Mouse (Mus musculus): ENCODE measurements around the gene Krtcap2. TPM values are rescaled to one million over a fixed set of nuclear protein-coding genes. Genes with fewer than 3 reads are reported as not detected.

The Krtcap2 gene
- polyA plus RNA-seq, 1 experiment from 2014 or later = 309 TPM

DNA sequence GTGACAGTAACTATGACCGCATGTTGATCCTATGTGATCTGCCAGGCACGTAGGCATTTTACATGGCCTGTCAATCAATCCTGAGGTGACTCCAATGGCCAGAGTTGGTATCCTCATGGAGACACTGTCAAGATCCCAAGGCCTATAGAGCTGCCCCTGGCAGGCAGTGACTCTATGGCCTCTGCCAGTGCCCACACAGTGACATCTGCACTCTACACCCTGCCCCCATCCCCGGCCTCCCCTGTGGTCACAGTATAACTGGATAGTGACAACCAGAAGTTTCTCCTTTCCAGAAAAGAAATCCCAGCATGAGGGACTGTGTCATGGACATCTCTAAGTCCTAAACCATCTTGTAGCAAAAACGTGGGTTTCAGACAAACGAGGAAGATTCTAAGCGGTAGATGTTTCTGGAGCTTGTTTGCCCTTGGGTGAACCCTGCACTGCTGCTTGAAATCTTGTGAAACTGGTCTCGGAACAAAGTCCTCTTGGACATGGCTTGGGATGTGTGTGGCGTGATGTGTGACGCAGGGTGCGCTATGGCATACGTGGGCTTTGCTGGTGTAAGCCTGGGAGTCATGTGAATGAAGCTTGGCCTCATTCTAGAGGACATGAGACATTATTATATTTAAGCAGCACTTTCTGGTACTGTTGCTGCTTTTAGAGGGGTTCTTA, 47.6 kb downstream of the Krtcap2 start:
- Histone ChIP-seq H3K27me3 (replicated peaks; ENCODE audit: insufficient read depth, low read length) (no peaks in the 10 kb centered on the region), H3K36me3 (ENCODE audit: insufficient read depth, low read length) (no peaks in the 10 kb centered on the region), H3K4me3 (ENCODE audit: low read depth, low read length) (no peak overlapping the region), H3K4me2 (replicated peaks; ENCODE audit: low read depth, low read length) (no peak overlapping the region), H3K9me3 (ENCODE audit: low read length) (no peaks in the 10 kb centered on the region), H3K4me1 (ENCODE audit: insufficient read depth, low read depth, low read length) (no peaks in the 10 kb centered on the region), H3K9ac (replicated peaks; ENCODE audit: low read depth) (no peak overlapping the region), H3K27ac (ENCODE audit: low read length) (no peak overlapping the region)
- DNase-seq (ENCODE audit: low spot score) (no peak), ATAC-seq (no peak)
- WGBS = 85% methylated on average over 11 of the region's 11 CpGs
- TF ChIP-seq EP300 (IDR thresholded peaks at IDR 0.05) (no peak), CTCF (IDR thresholded peaks at IDR 0.05) (no peak)

DNA sequence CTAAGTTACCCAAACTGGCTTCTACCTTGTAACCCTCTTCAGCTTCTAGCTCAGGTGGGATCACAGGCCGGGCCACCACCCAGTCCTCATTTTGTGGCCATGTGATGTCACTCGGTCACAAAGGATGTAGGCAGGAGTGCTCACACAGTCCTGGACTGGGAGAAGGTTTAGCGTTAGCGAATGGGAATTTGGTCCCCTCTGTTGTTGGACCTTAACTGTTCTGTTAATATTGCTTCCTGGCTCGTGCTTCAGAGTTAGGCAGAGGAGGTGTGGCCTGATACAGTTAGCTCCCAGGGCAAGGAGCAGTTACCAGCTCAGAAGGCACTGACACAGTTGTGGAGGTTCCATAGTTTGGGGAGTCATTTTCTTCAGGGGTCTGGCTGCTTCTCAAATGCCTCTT, 48.4 kb downstream of the Krtcap2 start:
- Histone ChIP-seq H3K36me3 (ENCODE audit: insufficient read depth, low read length) (no peaks in the 10 kb centered on the region), H3K27me3 (replicated peaks; ENCODE audit: insufficient read depth, low read length) (no peaks in the 10 kb centered on the region), H3K9me3 (ENCODE audit: low read length) (no peaks in the 10 kb centered on the region), H3K27ac (ENCODE audit: low read length) (no peak overlapping the region), H3K4me2 (replicated peaks; ENCODE audit: low read depth, low read length) (no peak overlapping the region), H3K9ac (replicated peaks; ENCODE audit: low read depth) (no peak overlapping the region), H3K4me3 (ENCODE audit: low read depth, low read length) (no peak overlapping the region), H3K4me1 (ENCODE audit: insufficient read depth, low read depth, low read length) (no peaks in the 10 kb centered on the region)
- ATAC-seq (no peak), DNase-seq (ENCODE audit: low spot score) (no peak)
- 74% methylated on average over 5 of the region's 5 CpGs for WGBS
- TF ChIP-seq EP300 (IDR thresholded peaks at IDR 0.05) = no peak
- TF ChIP-seq CTCF (IDR thresholded peaks at IDR 0.05) = no peak

DNA sequence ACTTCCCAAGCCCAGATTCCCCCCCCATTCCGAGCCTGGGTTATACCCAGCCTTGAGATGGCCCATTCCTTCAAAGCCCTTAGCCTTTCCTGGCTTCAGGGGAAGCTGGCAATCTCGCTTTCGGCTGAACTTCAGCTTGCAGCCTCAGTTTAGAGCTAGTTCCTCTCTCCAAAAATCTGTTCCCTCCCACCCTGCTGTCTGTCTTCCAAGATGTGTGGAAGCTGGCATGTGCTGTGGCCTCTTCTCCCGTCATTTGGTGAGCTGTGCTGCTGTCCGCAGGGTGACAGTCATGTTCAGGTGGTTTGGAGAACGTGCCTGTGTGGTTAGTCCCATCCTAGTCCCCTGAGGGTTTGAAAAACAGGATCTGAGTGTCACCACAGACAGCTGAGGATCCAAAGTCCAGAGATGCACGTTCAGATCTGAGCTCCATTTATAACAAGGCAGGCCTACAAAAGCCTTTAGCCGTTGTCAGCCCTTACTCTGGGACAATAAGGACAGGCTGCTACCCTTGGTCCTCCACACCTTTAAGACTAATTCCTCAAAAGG, 50.0 kb downstream of the Krtcap2 start:
- 82% methylated on average over 8 of the region's 8 CpGs for WGBS
- no peak for TF ChIP-seq EP300 (IDR thresholded peaks at IDR 0.05)
- TF ChIP-seq CTCF (IDR thresholded peaks at IDR 0.05) = no peak
- Histone ChIP-seq H3K9ac (replicated peaks; ENCODE audit: low read depth) (no peak overlapping the region), H3K4me1 (ENCODE audit: insufficient read depth, low read depth, low read length) (no peaks in the 10 kb centered on the region), H3K4me3 (ENCODE audit: low read depth, low read length) (no peak overlapping the region), H3K36me3 (ENCODE audit: insufficient read depth, low read length) (no peaks in the 10 kb centered on the region), H3K27ac (ENCODE audit: low read length) (no peak overlapping the region), H3K27me3 (replicated peaks; ENCODE audit: insufficient read depth, low read length) (no peaks in the 10 kb centered on the region), H3K4me2 (replicated peaks; ENCODE audit: low read depth, low read length) (no peak overlapping the region), H3K9me3 (ENCODE audit: low read length) (no peaks in the 10 kb centered on the region)
- no peak for DNase-seq (ENCODE audit: low spot score)
- no peak for ATAC-seq

DNA sequence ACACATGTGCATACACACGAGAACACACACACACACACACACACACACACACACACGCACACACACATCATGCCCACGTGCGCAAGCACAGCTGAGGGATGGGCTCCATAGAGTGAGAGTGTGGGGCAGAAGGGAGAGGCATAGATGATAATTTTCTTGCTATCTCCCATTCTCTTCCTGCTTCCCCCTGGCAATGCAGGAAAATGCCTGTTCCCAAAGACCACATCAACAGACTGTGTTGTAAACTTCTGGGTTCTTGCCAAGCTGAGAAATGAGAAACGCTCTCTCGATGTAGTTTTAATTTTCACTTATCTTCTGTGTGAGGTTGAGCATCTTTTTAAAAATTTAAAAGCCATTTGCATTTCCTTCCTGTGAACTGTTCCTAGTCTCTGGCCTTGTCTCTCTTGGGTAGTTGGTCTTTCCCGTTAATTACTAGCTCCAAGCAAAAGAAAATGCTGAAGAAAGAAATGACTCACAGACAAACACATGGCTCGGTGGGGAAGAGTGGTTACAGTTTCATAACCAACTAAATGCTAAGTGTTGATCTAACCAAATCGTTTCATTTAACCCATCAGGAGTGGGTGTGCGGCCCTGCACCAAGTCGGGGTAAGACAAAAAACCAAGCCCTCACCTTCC, 51.1 kb downstream of the Krtcap2 start:
- peak; percentile 39 for DNase-seq (ENCODE audit: low spot score)
- no peaks in the 10 kb centered on the region for H3K9me3 ChIP-seq (ENCODE audit: low read length)
- no peaks in the 10 kb centered on the region for H3K4me1 ChIP-seq (ENCODE audit: insufficient read depth, low read depth, low read length)
- ATAC-seq = no peak
- 59% methylated on average over 11 of the region's 11 CpGs for WGBS
- no peak overlapping the region for H3K4me2 ChIP-seq (replicated peaks; ENCODE audit: low read depth, low read length)
- no peaks in the 10 kb centered on the region for H3K27me3 ChIP-seq (replicated peaks; ENCODE audit: insufficient read depth, low read length)
- H3K27ac ChIP-seq (ENCODE audit: low read length) = no peak overlapping the region
- no peak for TF ChIP-seq EP300 (IDR thresholded peaks at IDR 0.05)
- no peak overlapping the region for H3K9ac ChIP-seq (replicated peaks; ENCODE audit: low read depth)
- H3K4me3 ChIP-seq (ENCODE audit: low read depth, low read length) = no peak overlapping the region
- no peaks in the 10 kb centered on the region for H3K36me3 ChIP-seq (ENCODE audit: insufficient read depth, low read length)

DNA sequence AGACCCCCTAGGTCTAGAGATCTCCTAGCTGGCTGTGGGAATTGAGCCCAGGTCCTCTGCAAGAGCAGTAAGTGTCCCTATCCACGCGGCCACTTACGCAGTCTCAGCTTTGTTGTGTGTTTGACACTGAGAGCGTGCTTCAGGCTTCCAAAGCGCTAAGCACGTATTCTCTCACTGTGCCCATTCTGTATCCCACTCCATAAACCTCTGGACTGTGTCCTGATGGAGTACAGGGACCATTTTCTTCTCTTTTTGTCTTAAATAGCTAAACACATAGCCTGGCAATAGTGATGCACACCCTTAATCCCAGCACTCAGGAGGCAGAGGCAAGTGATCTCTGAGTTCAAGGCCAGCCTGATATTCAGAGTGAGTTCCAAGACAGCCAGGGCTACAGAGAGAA, 53.1 kb downstream of the Krtcap2 start:
- TF ChIP-seq CTCF (IDR thresholded peaks at IDR 0.05) = no peak
- TF ChIP-seq EP300 (IDR thresholded peaks at IDR 0.05) = no peak
- H3K4me2 ChIP-seq (replicated peaks; ENCODE audit: low read depth, low read length) = 0 out of 2 replicates have a peak overlapping the region, but pooled peaks have one; percentile 27
- H3K36me3 ChIP-seq (ENCODE audit: insufficient read depth, low read length) = no peaks in the 10 kb centered on the region
- H3K4me3 ChIP-seq (ENCODE audit: low read depth, low read length) = no peak overlapping the region
- DNase-seq (ENCODE audit: low spot score) = no peak
- 79% methylated on average over 6 of the region's 6 CpGs for WGBS
- no peak overlapping the region for H3K9ac ChIP-seq (replicated peaks; ENCODE audit: low read depth)
- no peaks in the 10 kb centered on the region for H3K27me3 ChIP-seq (replicated peaks; ENCODE audit: insufficient read depth, low read length)
- no peak overlapping the region for H3K27ac ChIP-seq (ENCODE audit: low read length)
- H3K9me3 ChIP-seq (ENCODE audit: low read length) = no peaks in the 10 kb centered on the region
- H3K4me1 ChIP-seq (ENCODE audit: insufficient read depth, low read depth, low read length) = no peaks in the 10 kb centered on the region
- no peak for ATAC-seq

DNA sequence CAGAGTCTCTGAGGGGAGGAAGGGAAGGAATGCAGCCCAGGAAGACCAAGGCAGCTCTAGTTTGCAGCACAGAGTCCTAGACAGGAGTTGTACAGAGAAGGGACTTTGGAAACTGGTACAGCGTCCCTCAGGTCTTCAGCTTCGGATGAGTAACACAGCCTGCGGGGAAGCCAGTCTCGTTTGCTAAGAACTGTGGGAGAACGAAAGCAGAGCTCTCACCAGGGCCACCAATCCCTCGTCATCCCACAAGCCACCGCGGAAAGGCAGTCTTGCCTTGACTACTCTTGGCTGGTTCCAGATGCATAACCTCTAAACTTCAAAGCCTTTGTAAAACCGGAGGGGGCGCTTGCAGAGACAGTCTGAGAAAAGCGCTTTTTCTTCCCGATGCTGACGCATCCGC, 53.7 kb downstream of the Krtcap2 start:
- ATAC-seq (peak; percentile 44), DNase-seq (ENCODE audit: low spot score) (peak; percentile 39)
- H3K27me3 ChIP-seq (replicated peaks; ENCODE audit: insufficient read depth, low read length) = no peaks in the 10 kb centered on the region
- no peaks in the 10 kb centered on the region for H3K4me1 ChIP-seq (ENCODE audit: insufficient read depth, low read depth, low read length)
- H3K9me3 ChIP-seq (ENCODE audit: low read length) = no peaks in the 10 kb centered on the region
- H3K4me3 ChIP-seq (ENCODE audit: low read depth, low read length) = peak overlapping the region; percentile 3; the same call in 1 of the 2 replicates
- peak; percentile 19; the same call in 1 of the 2 replicates for TF ChIP-seq CTCF (IDR thresholded peaks at IDR 0.05)
- TF ChIP-seq EP300 (IDR thresholded peaks at IDR 0.05) = no peak
- WGBS = 3% methylated on average over 14 of the region's 14 CpGs
- H3K4me2 ChIP-seq (replicated peaks; ENCODE audit: low read depth, low read length) = peak overlapping the region; percentile 27
- no peaks in the 10 kb centered on the region for H3K36me3 ChIP-seq (ENCODE audit: insufficient read depth, low read length)
- H3K9ac ChIP-seq (replicated peaks; ENCODE audit: low read depth) = no peak overlapping the region; the same call in 1 of the 2 replicates
- no peak overlapping the region for H3K27ac ChIP-seq (ENCODE audit: low read length)

MicroRNAs within 50 kb of the gene (microRNA counts, 519-probe panel; counts per million panel counts)
- microRNA mmu-miR-92b = not detected

Small RNAs within 50 kb of the gene (microRNA-seq; reads per million reads assigned to microRNA genes)
- 1,088 reads per million, percentile 75 among the genes with 10 or more reads in this experiment for gene Mir92b

Other genes starting within 250 kb of the Krtcap2 start
- gene Rusc1, start 152.7 kb upstream of the Krtcap2 start, polyA plus RNA-seq (2015; fragmentation: Nextera tagmentation; extraction: Ambion mirVana) = 16.0 and 17.9 TPM in 2 replicates
- not detected in 2 replicates for gene Gm43738, start 144.9 kb upstream of the Krtcap2 start, polyA plus RNA-seq (2015; fragmentation: Nextera tagmentation; extraction: Ambion mirVana)
- gene Fdps, start 144.0 kb upstream of the Krtcap2 start, polyA plus RNA-seq (2015; fragmentation: Nextera tagmentation; extraction: Ambion mirVana) = 185 and 199 TPM in 2 replicates
- 0.14 and 0.32 TPM in 2 replicates for gene Pklr, start 109.8 kb upstream of the Krtcap2 start, polyA plus RNA-seq (2015; fragmentation: Nextera tagmentation; extraction: Ambion mirVana)
- 0.19 and 0.31 TPM in 2 replicates for gene Hcn3, start 85.8 kb upstream of the Krtcap2 start, polyA plus RNA-seq (2015; fragmentation: Nextera tagmentation; extraction: Ambion mirVana)
- 16.2 and 17.7 TPM in 2 replicates for gene Clk2, start 81.2 kb upstream of the Krtcap2 start, polyA plus RNA-seq (2015; fragmentation: Nextera tagmentation; extraction: Ambion mirVana)
- gene Scamp3, start 68.5 kb upstream of the Krtcap2 start, polyA plus RNA-seq (2015; fragmentation: Nextera tagmentation; extraction: Ambion mirVana) = 89.6 and 94.2 TPM in 2 replicates
- gene Fam189b, start 62.8 kb upstream of the Krtcap2 start, polyA plus RNA-seq (2015; fragmentation: Nextera tagmentation; extraction: Ambion mirVana) = 6.6 and 8.4 TPM in 2 replicates
- 44.4 and 46.5 TPM in 2 replicates for gene Gba, start 43.0 kb upstream of the Krtcap2 start, polyA plus RNA-seq (2015; fragmentation: Nextera tagmentation; extraction: Ambion mirVana)
- gene Thbs3, start 30.8 kb upstream of the Krtcap2 start, polyA plus RNA-seq (2015; fragmentation: Nextera tagmentation; extraction: Ambion mirVana) = 77.3 and 77.7 TPM in 2 replicates
- 99.3 and 116 TPM in 2 replicates for gene Mtx1, start 18.9 kb upstream of the Krtcap2 start, polyA plus RNA-seq (2015; fragmentation: Nextera tagmentation; extraction: Ambion mirVana)
- 300 and 307 TPM in 2 replicates for gene Muc1, start 16.9 kb upstream of the Krtcap2 start, polyA plus RNA-seq (2015; fragmentation: Nextera tagmentation; extraction: Ambion mirVana)
- 1.8 and 2.1 TPM in 2 replicates for gene Trim46, start 343 bp downstream of the Krtcap2 start, polyA plus RNA-seq (2015; fragmentation: Nextera tagmentation; extraction: Ambion mirVana)
- 125 and 136 TPM in 2 replicates for gene Dpm3, start 13.4 kb downstream of the Krtcap2 start, polyA plus RNA-seq (2015; fragmentation: Nextera tagmentation; extraction: Ambion mirVana)
- gene Slc50a1, start 24.6 kb downstream of the Krtcap2 start, polyA plus RNA-seq (2015; fragmentation: Nextera tagmentation; extraction: Ambion mirVana) = 95.7 and 96.4 TPM in 2 replicates
- 174 and 188 TPM in 2 replicates for gene Efna1, start 35.2 kb downstream of the Krtcap2 start, polyA plus RNA-seq (2015; fragmentation: Nextera tagmentation; extraction: Ambion mirVana)
- 4.4 and 6.7 TPM in 2 replicates for gene Efna3, start 77.0 kb downstream of the Krtcap2 start, polyA plus RNA-seq (2015; fragmentation: Nextera tagmentation; extraction: Ambion mirVana)
- gene Efna4, start 92.1 kb downstream of the Krtcap2 start, polyA plus RNA-seq (2015; fragmentation: Nextera tagmentation; extraction: Ambion mirVana) = 9.7 and 10.3 TPM in 2 replicates
- 133 and 177 TPM in 2 replicates for gene Adam15, start 104.0 kb downstream of the Krtcap2 start, polyA plus RNA-seq (2015; fragmentation: Nextera tagmentation; extraction: Ambion mirVana)
- gene Dcst2, start 116.0 kb downstream of the Krtcap2 start, polyA plus RNA-seq (2015; fragmentation: Nextera tagmentation; extraction: Ambion mirVana) = 0.16 and 0.25 TPM in 2 replicates
- 0.11 and 0.38 TPM in 2 replicates for gene Dcst1, start 119.3 kb downstream of the Krtcap2 start, polyA plus RNA-seq (2015; fragmentation: Nextera tagmentation; extraction: Ambion mirVana)
- 6.4 and 7.3 TPM in 2 replicates for gene Zbtb7b, start 148.8 kb downstream of the Krtcap2 start, polyA plus RNA-seq (2015; fragmentation: Nextera tagmentation; extraction: Ambion mirVana)
- gene Lenep, start 156.8 kb downstream of the Krtcap2 start, polyA plus RNA-seq (2015; fragmentation: Nextera tagmentation; extraction: Ambion mirVana) = not detected in 2 replicates
- gene Flad1, start 165.9 kb downstream of the Krtcap2 start, polyA plus RNA-seq (2015; fragmentation: Nextera tagmentation; extraction: Ambion mirVana) = 17.9 and 18.2 TPM in 2 replicates
- gene Cks1b, start 172.4 kb downstream of the Krtcap2 start, polyA plus RNA-seq (2015; fragmentation: Nextera tagmentation; extraction: Ambion mirVana) = 75.5 and 83.0 TPM in 2 replicates
- 52.6 and 55.7 TPM in 2 replicates for gene Shc1, start 172.5 kb downstream of the Krtcap2 start, polyA plus RNA-seq (2015; fragmentation: Nextera tagmentation; extraction: Ambion mirVana)
- gene Pygo2, start 184.2 kb downstream of the Krtcap2 start, polyA plus RNA-seq (2015; fragmentation: Nextera tagmentation; extraction: Ambion mirVana) = 19.4 and 20.7 TPM in 2 replicates
- gene Pbxip1, start 190.7 kb downstream of the Krtcap2 start, polyA plus RNA-seq (2015; fragmentation: Nextera tagmentation; extraction: Ambion mirVana) = 55.9 and 63.0 TPM in 2 replicates
- gene Pmvk, start 208.6 kb downstream of the Krtcap2 start, polyA plus RNA-seq (2015; fragmentation: Nextera tagmentation; extraction: Ambion mirVana) = 53.5 and 96.6 TPM in 2 replicates